Mouse (Mus musculus) embryonic facial prominence, embryonic 11.5 days (tissue): ENCODE results near the gene Ctdnep1. TPM values are rescaled to one million over a fixed set of nuclear protein-coding genes. Genes with fewer than 3 reads are reported as not detected.

Experiments used
- ATAC-seq: fragments of 200-750 bp; cut with Nextera tagmentation; replicated peaks from 2 replicates; pipeline ENCODE4 v1.8.0; 2017; ENCODE audit warnings: low read depth; ENCODE audit not compliant: insufficient number of reproducible peaks, low FRiP score, low TSS enrichment
- DNase-seq: peaks from one replicate; pipeline ENCODE4 v3.0.0-alpha.2; 2015; ENCODE audit warnings: low spot score
- H3K27ac ChIP-seq: fragments of 300-500 bp; sonication (generic); replicated peaks from 2 replicates; pipeline ENCODE4 v1.5.1; 2014; ENCODE audit warnings: mild to moderate bottlenecking, low read depth, low read length, control low read depth
- H3K27me3 ChIP-seq: fragments of 300-500 bp; sonication (generic); 2 replicates; pipeline ENCODE4 v1.6.1; 2014; ENCODE audit warnings: mild to moderate bottlenecking, low read length, moderate library complexity, mixed read lengths; ENCODE audit not compliant: control insufficient read depth, insufficient read depth
- H3K36me3 ChIP-seq: fragments of 300-500 bp; sonication (generic); replicated peaks from 2 replicates; pipeline ENCODE4 v1.6.1; 2014; ENCODE audit warnings: low read depth, mild to moderate bottlenecking, low read length, moderate library complexity, mixed read lengths; ENCODE audit not compliant: control insufficient read depth, insufficient read depth
- H3K4me1 ChIP-seq: fragments of 300-500 bp; sonication (generic); 2 replicates; pipeline ENCODE4 v1.6.1; 2014; ENCODE audit warnings: low read length, mixed read lengths; ENCODE audit not compliant: control insufficient read depth, insufficient read depth
- H3K4me2 ChIP-seq: fragments of 300-500 bp; sonication (generic); 2 replicates; pipeline ENCODE4 v1.6.1; 2014; ENCODE audit warnings: low read depth, mild to moderate bottlenecking, control low read depth, low read length, moderate library complexity
- H3K4me3 ChIP-seq: fragments of 300-500 bp; sonication (generic); 2 replicates; pipeline ENCODE4 v1.5.1; 2014; ENCODE audit warnings: low read depth, low read length, control low read depth
- H3K9ac ChIP-seq: fragments of 300-500 bp; sonication (generic); replicated peaks from 2 replicates; pipeline ENCODE4 v1.6.1; 2014; ENCODE audit warnings: mild to moderate bottlenecking, control low read depth, low read length
- H3K9me3 ChIP-seq: fragments of 300-500 bp; sonication (generic); replicated peaks from 2 replicates; pipeline ENCODE4 v1.6.1; 2016; ENCODE audit warnings: mild to moderate bottlenecking, low read length, inconsistent platforms, mixed read lengths; ENCODE audit not compliant: control insufficient read depth
- WGBS: fragments of 180-500 bp; shearing (Covaris S2); extraction: QIAGEN DNeasy Blood & Tissue Kit; methylation state at CpG from one replicate; pipeline ENCODE4 v1.1.7; 2014; 5-methylcytosine and 5-hydroxymethylcytosine counted together
- polyA plus RNA-seq: library from polyadenylated mRNA; unstranded; fragments of >200 nt; fragmentation: Nextera tagmentation; extraction: Ambion mirVana; gene quantifications from 2 replicates; pipeline ENCODE4 v1.2.1, GENCODE M21; 2014

Ctdnep1 gene
- polyA plus RNA-seq, 1 experiment from 2014 or later, result 26.2 TPM

GRCm38 (mm10) chr11:69991711-69992110, 10.8 kb downstream of the Ctdnep1 start:
- Histone ChIP-seq H3K9me3 (no peaks in the 10 kb centered on the region), H3K27me3 (no peaks in the 10 kb centered on the region), H3K36me3 (peaks cover 13% of the 10 kb centered on the region), H3K27ac (peak overlapping the region; percentile 81), H3K4me2 (peak overlapping the region; percentile 82), H3K9ac (peak overlapping the region; percentile 86), H3K4me1 (no peaks in the 10 kb centered on the region; the same call in 1 of the 2 replicates), H3K4me3 (peak overlapping the region; percentile 74)
- ATAC-seq, result no peak
- no peak for DNase-seq
- WGBS, result 0% methylated on average over 15 of the region's 15 CpGs

GRCm38 (mm10) chr11:69992396-69992795, 11.4 kb downstream of the Ctdnep1 start:
- H3K4me2 ChIP-seq, result peak overlapping the region; percentile 82
- DNase-seq (no peak), ATAC-seq (no peak)
- no peaks in the 10 kb centered on the region for H3K27me3 ChIP-seq
- no peak overlapping the region for H3K27ac ChIP-seq
- H3K9ac ChIP-seq, result peak overlapping the region; percentile 41; the same call in 1 of the 2 replicates
- H3K4me3 ChIP-seq, result peak overlapping the region; percentile 74; the same call in 1 of the 2 replicates
- H3K4me1 ChIP-seq, result no peaks in the 10 kb centered on the region; the same call in 1 of the 2 replicates
- H3K9me3 ChIP-seq, result no peaks in the 10 kb centered on the region
- WGBS, result 85% methylated on average over 10 of the region's 10 CpGs
- peaks cover 13% of the 10 kb centered on the region for H3K36me3 ChIP-seq

GRCm38 (mm10) chr11:69992932-69993331, 12.0 kb downstream of the Ctdnep1 start:
- WGBS, result 82% methylated on average over 3 of the region's 3 CpGs
- no peaks in the 10 kb centered on the region; the same call in 1 of the 2 replicates for H3K4me1 ChIP-seq
- ATAC-seq, result no peak
- peaks cover 13% of the 10 kb centered on the region for H3K36me3 ChIP-seq
- H3K4me3 ChIP-seq, result no peak overlapping the region
- no peak overlapping the region for H3K27ac ChIP-seq
- no peak for DNase-seq
- H3K27me3 ChIP-seq, result no peaks in the 10 kb centered on the region
- H3K9ac ChIP-seq, result no peak overlapping the region
- no peaks in the 10 kb centered on the region for H3K9me3 ChIP-seq
- no peak overlapping the region; the same call in 1 of the 2 replicates for H3K4me2 ChIP-seq

- ATAC-seq (no peak), DNase-seq (no peak)
- Histone ChIP-seq H3K4me2 (no peak overlapping the region), H3K27ac (no peak overlapping the region), H3K9ac (no peak overlapping the region), H3K4me3 (peak overlapping the region; percentile 98; the same call in 1 of the 2 replicates), H3K36me3 (peaks cover 11% of the 10 kb centered on the region), H3K27me3 (no peaks in the 10 kb centered on the region), H3K9me3 (no peaks in the 10 kb centered on the region), H3K4me1 (no peaks in the 10 kb centered on the region; the same call in none of the 2 replicates)
- 85% methylated on average over 11 of the region's 11 CpGs for WGBS
Observed at GRCm38 (mm10) chr11:69994401-69995090, 13.6 kb downstream of the Ctdnep1 start.

- Histone ChIP-seq H3K27ac (peak within 1 kb of the TSS; percentile 97), H3K9ac (peak within 1 kb of the TSS; percentile 98), H3K36me3 (peaks cover 11% of the 10 kb centered on the region), H3K4me3 (peak within 1 kb of the TSS; percentile 98), H3K27me3 (no peaks in the 10 kb centered on the region), H3K4me2 (peak within 1 kb of the TSS; percentile 50), H3K4me1 (no peaks in the 10 kb centered on the region; the same call in none of the 2 replicates), H3K9me3 (no peaks in the 10 kb centered on the region)
- peak; percentile 98 for DNase-seq
- WGBS, result 0% methylated on average over 35 of the region's 36 CpGs
- ATAC-seq, result peak; percentile 77
Observed at GRCm38 (mm10) chr11:69995391-69995960, 14.5 kb downstream of the Ctdnep1 start, which contains the start of gene Phf23. TSS of gene Phf23 (plus strand) at chr11:69995777.

- Histone ChIP-seq H3K4me2 (peak overlapping the region; percentile 50), H3K36me3 (peaks cover 11% of the 10 kb centered on the region), H3K27me3 (no peaks in the 10 kb centered on the region), H3K9me3 (no peaks in the 10 kb centered on the region), H3K4me1 (no peaks in the 10 kb centered on the region; the same call in none of the 2 replicates), H3K27ac (peak overlapping the region; percentile 97), H3K9ac (peak overlapping the region; percentile 98), H3K4me3 (peak overlapping the region; percentile 98)
- WGBS, result under 1% methylated on average over 58 of the region's 66 CpGs
- DNase-seq (peak; percentile 69), ATAC-seq (0 out of 2 replicates have a peak, but pooled peaks have one; percentile 0)
Observed at GRCm38 (mm10) chr11:69996161-69997061, 15.5 kb downstream of the Ctdnep1 start.

GRCm38 (mm10) chr11:69997070-69997509, 16.1 kb downstream of the Ctdnep1 start:
- H3K4me3 ChIP-seq, result peak overlapping the region; percentile 98
- under 1% methylated on average over 30 of the region's 44 CpGs for WGBS
- H3K36me3 ChIP-seq, result peaks cover 11% of the 10 kb centered on the region
- peak overlapping the region; percentile 97 for H3K27ac ChIP-seq
- ATAC-seq, result peak; percentile 42
- H3K9me3 ChIP-seq, result no peaks in the 10 kb centered on the region
- peak; percentile 90 for DNase-seq
- H3K4me2 ChIP-seq, result peak overlapping the region; percentile 50
- no peaks in the 10 kb centered on the region for H3K27me3 ChIP-seq
- no peaks in the 10 kb centered on the region; the same call in none of the 2 replicates for H3K4me1 ChIP-seq
- peak overlapping the region; percentile 98 for H3K9ac ChIP-seq
